Mouse (Mus musculus): ENCODE data around the gene Lrrc56. TPM values are rescaled to one million over a fixed set of nuclear protein-coding genes. Genes with fewer than 3 reads are reported as not detected.
A peak's percentile ranks its signal among the peaks of the same experiment; 100 is the strongest.

Gene Lrrc56
- polyA plus RNA-seq, 1 experiment from 2014 or later: 7.1 TPM

- H3K9ac ChIP-seq (ENCODE audit: low read length): no peak overlapping the region
- no peaks in the 10 kb centered on the region for H3K27me3 ChIP-seq (ENCODE audit: control insufficient read depth, insufficient read depth, low read length)
- ATAC-seq (ENCODE audit: insufficient read depth, low FRiP score): no peak
- H3K4me2 ChIP-seq (ENCODE audit: low read depth, low read length): no peak overlapping the region
- no peak overlapping the region for H3K27ac ChIP-seq (ENCODE audit: low read length)
- peaks cover 13% of the 10 kb centered on the region for H3K36me3 ChIP-seq (ENCODE audit: control insufficient read depth, insufficient read depth, low read length)
- no peak overlapping the region for H3K4me3 ChIP-seq (replicated peaks; ENCODE audit: low read length)
- no peaks in the 10 kb centered on the region for H3K9me3 ChIP-seq (replicated peaks; ENCODE audit: control insufficient read depth, low read length)
- 90% methylated on average over 3 of the region's 3 CpGs for WGBS
- H3K4me1 ChIP-seq (ENCODE audit: control insufficient read depth, insufficient read depth, low read length): peaks cover 19% of the 10 kb centered on the region
Measured at GRCm38 (mm10) chr7:141188733-141189132, 5.2 kb upstream of the Lrrc56 start.

DNA sequence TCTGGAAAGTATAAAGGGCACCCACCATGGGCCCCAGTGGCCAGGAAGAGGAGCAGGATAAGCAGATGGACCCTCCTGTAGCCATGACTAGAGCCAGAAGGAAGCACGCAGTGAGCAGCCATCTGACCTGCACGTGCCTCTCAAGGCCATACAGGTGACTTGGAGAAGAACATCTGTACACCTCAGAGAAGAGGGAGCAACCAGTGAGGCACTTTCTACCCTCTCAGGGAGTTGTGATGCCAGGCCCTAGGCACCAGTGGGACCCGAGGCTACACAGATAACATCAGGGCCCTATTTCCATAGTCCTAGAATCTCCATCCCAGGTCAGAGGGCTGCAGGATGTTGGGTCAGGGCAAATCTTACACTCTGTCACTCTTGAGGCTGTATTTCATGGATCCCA is 3.7 kb upstream of the Lrrc56 start:
- H3K27ac ChIP-seq (ENCODE audit: low read length): no peak overlapping the region
- ATAC-seq (ENCODE audit: insufficient read depth, low FRiP score): no peak
- no peaks in the 10 kb centered on the region for H3K9me3 ChIP-seq (replicated peaks; ENCODE audit: control insufficient read depth, low read length)
- 89% methylated on average over 3 of the region's 3 CpGs for WGBS
- peaks cover 23% of the 10 kb centered on the region for H3K4me1 ChIP-seq (ENCODE audit: control insufficient read depth, insufficient read depth, low read length)
- H3K4me2 ChIP-seq (ENCODE audit: low read depth, low read length): no peak overlapping the region
- H3K36me3 ChIP-seq (ENCODE audit: control insufficient read depth, insufficient read depth, low read length): peaks cover 13% of the 10 kb centered on the region
- H3K4me3 ChIP-seq (replicated peaks; ENCODE audit: low read length): no peak overlapping the region
- no peaks in the 10 kb centered on the region for H3K27me3 ChIP-seq (ENCODE audit: control insufficient read depth, insufficient read depth, low read length)
- no peak overlapping the region for H3K9ac ChIP-seq (ENCODE audit: low read length)

GRCm38 (mm10) chr7:141191036-141191435 is 2.9 kb upstream of the Lrrc56 start:
- Histone ChIP-seq H3K4me2 (ENCODE audit: low read depth, low read length) (no peak overlapping the region), H3K36me3 (ENCODE audit: control insufficient read depth, insufficient read depth, low read length) (peaks cover 13% of the 10 kb centered on the region), H3K4me3 (replicated peaks; ENCODE audit: low read length) (no peak overlapping the region), H3K27ac (ENCODE audit: low read length) (no peak overlapping the region), H3K9me3 (replicated peaks; ENCODE audit: control insufficient read depth, low read length) (no peaks in the 10 kb centered on the region), H3K27me3 (ENCODE audit: control insufficient read depth, insufficient read depth, low read length) (no peaks in the 10 kb centered on the region), H3K9ac (ENCODE audit: low read length) (no peak overlapping the region), H3K4me1 (ENCODE audit: control insufficient read depth, insufficient read depth, low read length) (peaks cover 25% of the 10 kb centered on the region)
- 84% methylated on average over 14 of the region's 14 CpGs for WGBS
- ATAC-seq (ENCODE audit: insufficient read depth, low FRiP score): no peak

- Histone ChIP-seq H3K9me3 (replicated peaks; ENCODE audit: control insufficient read depth, low read length) (no peaks in the 10 kb centered on the region), H3K27me3 (ENCODE audit: control insufficient read depth, insufficient read depth, low read length) (no peaks in the 10 kb centered on the region), H3K4me2 (ENCODE audit: low read depth, low read length) (peak overlapping the region; percentile 93), H3K36me3 (ENCODE audit: control insufficient read depth, insufficient read depth, low read length) (peaks cover 13% of the 10 kb centered on the region), H3K4me1 (ENCODE audit: control insufficient read depth, insufficient read depth, low read length) (peaks cover 25% of the 10 kb centered on the region), H3K4me3 (replicated peaks; ENCODE audit: low read length) (peak overlapping the region; percentile 95), H3K27ac (ENCODE audit: low read length) (no peak overlapping the region), H3K9ac (ENCODE audit: low read length) (peak overlapping the region; percentile 99; the same call in 1 of the 2 replicates)
- whole genome bisulfite sequencing: 89% methylated on average over 24 of the region's 24 CpGs
- no peak for ATAC-seq (ENCODE audit: insufficient read depth, low FRiP score)
Measured at GRCm38 (mm10) chr7:141191796-141192685, 1.9 kb upstream of the Lrrc56 start.

DNA sequence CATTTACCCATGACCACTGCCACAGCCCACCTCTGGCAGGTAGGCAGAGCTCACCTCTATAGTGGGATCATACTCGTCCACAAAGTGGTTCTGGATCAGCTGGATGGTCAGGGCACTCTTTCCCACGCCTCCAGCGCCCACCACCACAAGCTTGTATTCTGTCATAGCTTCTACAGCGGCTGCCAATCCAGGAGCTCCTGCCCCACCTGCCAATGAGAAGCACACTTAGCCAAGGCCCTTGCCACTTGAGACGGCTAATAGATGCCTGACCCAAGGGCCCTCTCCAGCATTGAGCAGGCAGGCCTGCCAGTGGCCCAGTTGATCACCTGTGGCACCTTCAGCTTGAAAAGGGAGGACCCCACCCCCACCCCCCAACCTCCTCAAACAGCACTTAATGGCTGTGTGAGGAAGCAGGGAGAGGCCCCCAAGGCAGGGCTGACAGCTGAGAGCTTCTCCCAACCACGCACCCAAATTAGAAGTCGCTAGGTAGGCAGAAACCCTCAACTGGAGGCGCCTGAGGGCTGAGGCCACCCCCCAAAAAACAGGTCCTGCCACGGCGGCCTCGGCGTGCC is 1.1 kb upstream of the Lrrc56 start:
- Histone ChIP-seq H3K36me3 (ENCODE audit: control insufficient read depth, insufficient read depth, low read length) (peaks cover 13% of the 10 kb centered on the region), H3K4me1 (ENCODE audit: control insufficient read depth, insufficient read depth, low read length) (peaks cover 25% of the 10 kb centered on the region), H3K9ac (ENCODE audit: low read length) (peak overlapping the region; percentile 99), H3K9me3 (replicated peaks; ENCODE audit: control insufficient read depth, low read length) (no peaks in the 10 kb centered on the region), H3K4me2 (ENCODE audit: low read depth, low read length) (peak overlapping the region; percentile 93), H3K4me3 (replicated peaks; ENCODE audit: low read length) (peak overlapping the region; percentile 95), H3K27ac (ENCODE audit: low read length) (peak overlapping the region; percentile 93), H3K27me3 (ENCODE audit: control insufficient read depth, insufficient read depth, low read length) (no peaks in the 10 kb centered on the region)
- WGBS: 25% methylated on average over 12 of the region's 12 CpGs
- ATAC-seq (ENCODE audit: insufficient read depth, low FRiP score): no peak

GRCm38 (mm10) chr7:141193348-141193856 is 555 bp upstream of the Lrrc56 start:
- ATAC-seq (ENCODE audit: insufficient read depth, low FRiP score): peak; percentile 2; the same call in 1 of the 2 replicates

DNA sequence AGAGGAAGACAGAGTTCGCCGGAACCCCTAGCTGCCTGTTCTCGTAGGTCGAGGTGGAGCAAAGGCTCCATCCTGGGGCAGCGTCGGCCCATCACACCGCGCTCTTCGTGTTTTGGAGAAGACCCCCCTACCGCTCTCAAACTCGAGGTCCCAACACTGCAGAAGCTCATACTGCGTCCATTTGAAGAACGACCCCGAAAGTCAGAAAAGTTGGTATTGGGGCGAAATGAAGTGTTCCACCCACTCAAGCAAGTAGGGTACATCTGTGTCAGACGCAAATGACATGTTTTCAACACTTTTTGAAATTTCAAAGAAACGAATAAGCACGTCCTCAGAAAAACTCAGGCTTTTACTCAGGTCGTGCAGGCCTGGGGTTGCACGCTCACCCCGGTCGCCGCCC is 452 bp downstream of the Lrrc56 start:
- no peaks in the 10 kb centered on the region for H3K27me3 ChIP-seq (ENCODE audit: control insufficient read depth, insufficient read depth, low read length)
- H3K9me3 ChIP-seq (replicated peaks; ENCODE audit: control insufficient read depth, low read length): no peaks in the 10 kb centered on the region
- H3K27ac ChIP-seq (ENCODE audit: low read length): peak overlapping the region; percentile 84
- no peak for ATAC-seq (ENCODE audit: insufficient read depth, low FRiP score)
- H3K4me1 ChIP-seq (ENCODE audit: control insufficient read depth, insufficient read depth, low read length): peaks cover 25% of the 10 kb centered on the region
- H3K4me3 ChIP-seq (replicated peaks; ENCODE audit: low read length): peak overlapping the region; percentile 95
- H3K9ac ChIP-seq (ENCODE audit: low read length): peak overlapping the region; percentile 73
- H3K36me3 ChIP-seq (ENCODE audit: control insufficient read depth, insufficient read depth, low read length): peaks cover 13% of the 10 kb centered on the region
- WGBS: under 1% methylated on average over 23 of the region's 23 CpGs
- peak overlapping the region; percentile 93 for H3K4me2 ChIP-seq (ENCODE audit: low read depth, low read length)

More at GRCm38 (mm10) chr7:141193348-141193856, 555 bp upstream of the Lrrc56 start:
- H3K4me2 ChIP-seq (ENCODE audit: low read depth, low read length): peak overlapping the region; percentile 93
- H3K9me3 ChIP-seq (replicated peaks; ENCODE audit: control insufficient read depth, low read length): no peaks in the 10 kb centered on the region
- H3K4me3 ChIP-seq (replicated peaks; ENCODE audit: low read length): peak overlapping the region; percentile 95
- H3K9ac ChIP-seq (ENCODE audit: low read length): peak overlapping the region; percentile 99
- WGBS: under 1% methylated on average over 43 of the region's 43 CpGs
- peak overlapping the region; percentile 93 for H3K27ac ChIP-seq (ENCODE audit: low read length)
- H3K36me3 ChIP-seq (ENCODE audit: control insufficient read depth, insufficient read depth, low read length): peaks cover 13% of the 10 kb centered on the region
- no peaks in the 10 kb centered on the region for H3K27me3 ChIP-seq (ENCODE audit: control insufficient read depth, insufficient read depth, low read length)
- H3K4me1 ChIP-seq (ENCODE audit: control insufficient read depth, insufficient read depth, low read length): peaks cover 25% of the 10 kb centered on the region

GRCm38 (mm10) chr7:141194830-141195229 is 873 bp downstream of the Lrrc56 start:
- Histone ChIP-seq H3K9ac (ENCODE audit: low read length) (peak overlapping the region; percentile 73), H3K9me3 (replicated peaks; ENCODE audit: control insufficient read depth, low read length) (no peaks in the 10 kb centered on the region), H3K4me2 (ENCODE audit: low read depth, low read length) (peak overlapping the region; percentile 93), H3K4me1 (ENCODE audit: control insufficient read depth, insufficient read depth, low read length) (peaks cover 25% of the 10 kb centered on the region), H3K27ac (ENCODE audit: low read length) (peak overlapping the region; percentile 84), H3K4me3 (replicated peaks; ENCODE audit: low read length) (peak overlapping the region; percentile 95), H3K27me3 (ENCODE audit: control insufficient read depth, insufficient read depth, low read length) (no peaks in the 10 kb centered on the region), H3K36me3 (ENCODE audit: control insufficient read depth, insufficient read depth, low read length) (peaks cover 13% of the 10 kb centered on the region)
- 0 out of 2 replicates have a peak, but pooled peaks have one; percentile 8 for ATAC-seq (ENCODE audit: insufficient read depth, low FRiP score)
- WGBS: under 1% methylated on average over 28 of the region's 28 CpGs

GRCm38 (mm10) chr7:141195754-141196153 is 1.8 kb downstream of the Lrrc56 start:
- Histone ChIP-seq H3K4me1 (ENCODE audit: control insufficient read depth, insufficient read depth, low read length) (peaks cover 25% of the 10 kb centered on the region), H3K4me3 (replicated peaks; ENCODE audit: low read length) (no peak overlapping the region), H3K36me3 (ENCODE audit: control insufficient read depth, insufficient read depth, low read length) (peaks cover 7% of the 10 kb centered on the region; the same call in 1 of the 2 replicates), H3K9ac (ENCODE audit: low read length) (no peak overlapping the region), H3K4me2 (ENCODE audit: low read depth, low read length) (no peak overlapping the region), H3K27ac (ENCODE audit: low read length) (no peak overlapping the region), H3K27me3 (ENCODE audit: control insufficient read depth, insufficient read depth, low read length) (no peaks in the 10 kb centered on the region), H3K9me3 (replicated peaks; ENCODE audit: control insufficient read depth, low read length) (no peaks in the 10 kb centered on the region)
- ATAC-seq (ENCODE audit: insufficient read depth, low FRiP score): no peak
- WGBS: 75% methylated on average over 2 of the region's 2 CpGs
